Mouse (Mus musculus): ENCODE measurements around the gene Cyfip2.

DNA sequence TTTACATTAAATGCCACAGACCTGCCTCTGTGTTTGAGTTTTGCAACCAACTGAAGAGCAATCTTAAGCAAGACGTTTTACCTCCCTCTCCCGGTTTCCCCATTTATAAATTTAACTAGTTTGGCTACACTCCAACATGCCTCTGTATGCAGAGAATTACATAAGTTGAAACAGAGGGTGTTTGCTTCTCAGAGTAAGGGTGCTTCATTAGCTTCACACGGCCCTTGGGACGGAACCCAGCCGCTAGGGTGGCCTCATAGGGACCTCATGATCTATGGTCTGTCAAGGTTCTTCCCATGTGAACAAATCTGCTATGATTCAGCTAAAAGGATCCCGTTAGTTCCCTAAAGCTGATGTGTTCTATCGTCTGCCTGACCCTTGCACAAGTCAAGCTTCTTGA lies 1.9 kb upstream of the Cyfip2 start:
- TF ChIP-seq CTCF (IDR thresholded peaks at IDR 0.05; ENCODE audit: control insufficient read depth, insufficient read depth, insufficient read length) (no peak), MYOG (IDR thresholded peaks at IDR 0.05; ENCODE audit: control insufficient read depth, extremely low read depth, insufficient read length) (no peak), USF1 (IDR thresholded peaks at IDR 0.05; ENCODE audit: low read depth) (no peak), MYOD1 (IDR thresholded peaks at IDR 0.05; ENCODE audit: control insufficient read depth, insufficient read length, low read depth) (no peak), CEBPB (IDR thresholded peaks at IDR 0.05; ENCODE audit: low read depth) (no peak)

Data from C2C12 (cell line).